In the genomic region with DNA sequence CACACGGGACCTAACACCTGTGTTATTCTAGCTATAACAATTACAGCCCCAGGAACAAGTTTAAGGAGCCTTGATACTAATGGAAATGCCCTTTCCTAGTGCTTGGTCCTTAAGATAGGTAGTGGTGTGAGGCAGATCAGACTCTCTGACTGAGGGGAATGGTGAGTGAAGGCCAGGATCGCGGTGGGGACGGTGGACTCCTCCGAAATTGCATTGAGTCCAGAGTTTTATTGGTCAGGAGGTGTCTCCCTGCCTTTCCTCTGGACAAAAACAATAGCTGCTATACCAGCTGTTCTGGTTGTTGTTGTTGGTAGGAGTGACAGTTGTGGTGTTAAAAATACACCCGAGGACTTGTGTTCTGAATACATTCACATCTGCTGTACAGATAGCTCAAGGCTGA, we compare ENCODE assay signal across 8 mouse cellular contexts. TPM values are rescaled to one million over a fixed set of nuclear protein-coding genes. Genes with fewer than 3 reads are reported as not detected.
DNase-seq lines count a peak whose midpoint lies in the region; ATAC-seq and TF ChIP-seq lines count a peak whose summit lies in the region.

No protein-coding gene starts in this region.

- H3K9me3 ChIP-seq in kidney, embryonic 14.5 days (ENCODE audit: control insufficient read depth, low read length) = no peaks in the 10 kb centered on the region
- no peaks in the 10 kb centered on the region for H3K9me3 ChIP-seq in hindbrain, embryonic 13.5 days
- H3K9me3 ChIP-seq in midbrain, embryonic 14.5 days (ENCODE audit: control insufficient read depth, low read length) = no peaks in the 10 kb centered on the region

- H3K4me1 ChIP-seq in kidney, embryonic 14.5 days (ENCODE audit: control insufficient read depth, insufficient read depth, low read length) = peaks cover 14% of the 10 kb centered on the region
- H3K4me1 ChIP-seq in bone marrow, adult 2 months (ENCODE audit: control insufficient read depth, insufficient read depth, low read length) = peaks cover 10% of the 10 kb centered on the region
- H3K4me1 ChIP-seq in hindbrain, embryonic 13.5 days (replicated peaks) = peaks cover 24% of the 10 kb centered on the region
- H3K4me1 ChIP-seq in midbrain, embryonic 14.5 days (ENCODE audit: control insufficient read depth, insufficient read depth, low read length) = peaks cover 15% of the 10 kb centered on the region

- TF ChIP-seq CTCF in bone marrow, adult 2 months (IDR thresholded peaks at IDR 0.05; ENCODE audit: control insufficient read depth, insufficient read depth, low read length) = no peak

- H3K4me2 ChIP-seq in kidney, embryonic 14.5 days (replicated peaks; ENCODE audit: low read depth, low read length) = peak overlapping the region; percentile 91
- peak overlapping the region; percentile 76 for H3K4me2 ChIP-seq in hindbrain, embryonic 13.5 days
- H3K4me2 ChIP-seq in midbrain, embryonic 14.5 days (ENCODE audit: low read length) = peak overlapping the region; percentile 93

- 11% methylated on average over 6 of the region's 6 CpGs for WGBS in kidney, embryonic 14.5 days
- WGBS in bone marrow, adult 2 months = 12% methylated on average over 6 of the region's 6 CpGs
- 27% methylated on average over 6 of the region's 6 CpGs for WGBS in hindbrain, embryonic 13.5 days
- WGBS in midbrain, embryonic 14.5 days = 33% methylated on average over 6 of the region's 6 CpGs

- no peak for DNase-seq in kidney, postnatal 4 days
- DNase-seq in midbrain, embryonic 14.5 days = no peak
- DNase-seq in layer of hippocampus, adult 9-10 months (ENCODE audit: low spot score) = no peak
- DNase-seq in urinary bladder, postnatal 36 days (ENCODE audit: low spot score in 2 of 2) = no peak
- DNase-seq in frontal cortex, postnatal 14 days (ENCODE audit: low spot score in 2 of 2) = no peak

- ATAC-seq in kidney, embryonic 14.5 days (ENCODE audit: low FRiP score, low TSS enrichment) = no peak
- no peak for ATAC-seq in hindbrain, embryonic 13.5 days (ENCODE audit: low FRiP score)
- no peak for ATAC-seq in midbrain, embryonic 14.5 days (ENCODE audit: low FRiP score, low TSS enrichment)

- no peaks in the 10 kb centered on the region for H3K27me3 ChIP-seq in kidney, embryonic 14.5 days (ENCODE audit: control insufficient read depth, insufficient read depth, low read length)
- H3K27me3 ChIP-seq in hindbrain, embryonic 13.5 days = no peaks in the 10 kb centered on the region
- H3K27me3 ChIP-seq in midbrain, embryonic 14.5 days (ENCODE audit: control insufficient read depth, insufficient read depth, low read length) = no peaks in the 10 kb centered on the region

- no peaks in the 10 kb centered on the region for H3K36me3 ChIP-seq in kidney, embryonic 14.5 days (ENCODE audit: control insufficient read depth, insufficient read depth, low read length)
- no peaks in the 10 kb centered on the region for H3K36me3 ChIP-seq in hindbrain, embryonic 13.5 days
- H3K36me3 ChIP-seq in midbrain, embryonic 14.5 days (ENCODE audit: control insufficient read depth, insufficient read depth, low read length) = no peaks in the 10 kb centered on the region

- peak overlapping the region; percentile 95 for H3K9ac ChIP-seq in kidney, embryonic 14.5 days (ENCODE audit: low read depth, low read length)
- peak overlapping the region; percentile 94 for H3K9ac ChIP-seq in hindbrain, embryonic 13.5 days
- H3K9ac ChIP-seq in midbrain, embryonic 14.5 days (replicated peaks; ENCODE audit: low read length) = peak overlapping the region; percentile 87

- TF ChIP-seq POLR2A in bone marrow, adult 2 months (IDR thresholded peaks at IDR 0.05; ENCODE audit: borderline replicate concordance, control insufficient read depth, low read depth, low read length) = no peak

- peak overlapping the region; percentile 93 for H3K4me3 ChIP-seq in kidney, embryonic 14.5 days (ENCODE audit: low read length)
- H3K4me3 ChIP-seq in bone marrow, adult 2 months (replicated peaks; ENCODE audit: control insufficient read depth, low read depth, low read length) = peak overlapping the region; percentile 98
- peak overlapping the region; percentile 96 for H3K4me3 ChIP-seq in hindbrain, embryonic 13.5 days
- H3K4me3 ChIP-seq in midbrain, embryonic 14.5 days (replicated peaks; ENCODE audit: low read depth, low read length) = peak overlapping the region; percentile 89

- no peak overlapping the region for H3K27ac ChIP-seq in kidney, embryonic 14.5 days (ENCODE audit: low read depth, low read length)
- peak overlapping the region; percentile 90 for H3K27ac ChIP-seq in bone marrow, adult 2 months (ENCODE audit: control insufficient read depth, insufficient read depth, low read depth, low read length, poor library complexity)
- H3K27ac ChIP-seq in hindbrain, embryonic 13.5 days = 0 out of 2 replicates have a peak overlapping the region, but pooled peaks have one; percentile 82
- H3K27ac ChIP-seq in midbrain, embryonic 14.5 days (replicated peaks; ENCODE audit: low read depth, low read length) = no peak overlapping the region

RNA-seq across cellular contexts. Expression of gene Dgkd, which starts 1.3 kb away (rescaled TPM):
- 18.1 and 32.6 TPM in 2 replicates for polyA plus RNA-seq in kidney, embryonic 14.5 days (2014; fragmentation: Nextera tagmentation; extraction: Ambion mirVana)
- polyA plus RNA-seq in bone marrow, adult 2 months (2011; ENCODE audit: insufficient read depth, insufficient read length, low replicate concordance, missing spikeins) = 33.5 and 56.0 TPM in 2 replicates
- polyA plus RNA-seq in hindbrain, embryonic 13.5 days (2015; fragmentation: Nextera tagmentation; extraction: Ambion mirVana) = 42.7 and 44.7 TPM in 2 replicates
- polyA plus RNA-seq in midbrain, embryonic 14.5 days (2014; fragmentation: Nextera tagmentation; extraction: Ambion mirVana) = 48.0 and 50.2 TPM in 2 replicates

RNA-seq across cellular contexts. Expression of gene Sag, which starts 50.9 kb away (rescaled TPM):
- polyA plus RNA-seq in kidney, embryonic 14.5 days (2014; fragmentation: Nextera tagmentation; extraction: Ambion mirVana) = 2.6 and 3.7 TPM in 2 replicates
- polyA plus RNA-seq in bone marrow, adult 2 months (2011; ENCODE audit: insufficient read depth, insufficient read length, low replicate concordance, missing spikeins) = 4.0 and 7.0 TPM in 2 replicates
- polyA plus RNA-seq in hindbrain, embryonic 13.5 days (2015; fragmentation: Nextera tagmentation; extraction: Ambion mirVana) = 2.5 and 2.9 TPM in 2 replicates
- 2.1 and 3.0 TPM in 2 replicates for polyA plus RNA-seq in midbrain, embryonic 14.5 days (2014; fragmentation: Nextera tagmentation; extraction: Ambion mirVana)

Comparison
In these comparisons a context has a peak if more than half of its experiments do, and no peak if none do; other contexts are left out.
1. H3K27ac ChIP-seq: peak in bone marrow, adult 2 months (single experiment) and hindbrain, embryonic 13.5 days (single experiment); none in kidney, embryonic 14.5 days (single experiment) and midbrain, embryonic 14.5 days (single experiment).
2. Peak in every context shown above with its lines, with median percentiles within 50 percentile points of each other: H3K4me2 ChIP-seq, H3K4me3 ChIP-seq and H3K9ac ChIP-seq.